Mouse (Mus musculus): ENCODE data around the gene Tmem231. TPM values are rescaled to one million over a fixed set of nuclear protein-coding genes. Genes with fewer than 3 reads are reported as not detected.

Tmem231 gene
- polyA plus RNA-seq, 1 experiment from 2014 or later = 22.4 TPM

GRCm38 (mm10) chr8:111954844-111955594, 21.3 kb upstream of the Tmem231 start:
- Histone ChIP-seq H3K27ac (ENCODE audit: low read length) (no peak overlapping the region), H3K27me3 (ENCODE audit: control insufficient read depth, insufficient read depth, low read depth, low read length) (no peaks in the 10 kb centered on the region), H3K9ac (ENCODE audit: low read depth, low read length) (no peak overlapping the region), H3K4me3 (ENCODE audit: low read depth, low read length) (no peak overlapping the region), H3K36me3 (ENCODE audit: control insufficient read depth, insufficient read depth, low read length) (peaks cover 28% of the 10 kb centered on the region), H3K9me3 (replicated peaks; ENCODE audit: control insufficient read depth, low read length, poor library complexity, severe bottlenecking) (no peaks in the 10 kb centered on the region), H3K4me2 (ENCODE audit: low read length) (no peak overlapping the region), H3K4me1 (ENCODE audit: control insufficient read depth, insufficient read depth, low read length) (no peaks in the 10 kb centered on the region)
- no peak for ATAC-seq
- WGBS = 89% methylated on average over 4 of the region's 4 CpGs

GRCm38 (mm10) chr8:111951936-111952335, 18.3 kb upstream of the Tmem231 start:
- Histone ChIP-seq H3K9ac (ENCODE audit: low read depth, low read length) (no peak overlapping the region), H3K4me3 (ENCODE audit: low read depth, low read length) (no peak overlapping the region), H3K27me3 (ENCODE audit: control insufficient read depth, insufficient read depth, low read depth, low read length) (no peaks in the 10 kb centered on the region), H3K27ac (ENCODE audit: low read length) (no peak overlapping the region), H3K4me1 (ENCODE audit: control insufficient read depth, insufficient read depth, low read length) (no peaks in the 10 kb centered on the region), H3K9me3 (replicated peaks; ENCODE audit: control insufficient read depth, low read length, poor library complexity, severe bottlenecking) (no peaks in the 10 kb centered on the region), H3K36me3 (ENCODE audit: control insufficient read depth, insufficient read depth, low read length) (peaks cover 34% of the 10 kb centered on the region), H3K4me2 (ENCODE audit: low read length) (no peak overlapping the region)
- 94% methylated on average over 5 of the region's 5 CpGs for WGBS
- no peak for ATAC-seq

GRCm38 (mm10) chr8:111951317-111951716, 17.6 kb upstream of the Tmem231 start:
- ATAC-seq = no peak
- 95% methylated on average over 7 of the region's 7 CpGs for WGBS
- peaks cover 30% of the 10 kb centered on the region for H3K36me3 ChIP-seq (ENCODE audit: control insufficient read depth, insufficient read depth, low read length)

GRCm38 (mm10) chr8:111950846-111951245, 17.2 kb upstream of the Tmem231 start:
- H3K4me2 ChIP-seq (ENCODE audit: low read length) = no peak overlapping the region
- no peaks in the 10 kb centered on the region for H3K27me3 ChIP-seq (ENCODE audit: control insufficient read depth, insufficient read depth, low read depth, low read length)
- no peak overlapping the region for H3K27ac ChIP-seq (ENCODE audit: low read length)
- ATAC-seq = no peak
- no peaks in the 10 kb centered on the region for H3K9me3 ChIP-seq (replicated peaks; ENCODE audit: control insufficient read depth, low read length, poor library complexity, severe bottlenecking)
- no peak overlapping the region for H3K9ac ChIP-seq (ENCODE audit: low read depth, low read length)
- H3K4me1 ChIP-seq (ENCODE audit: control insufficient read depth, insufficient read depth, low read length) = no peaks in the 10 kb centered on the region
- 92% methylated on average over 3 of the region's 3 CpGs for WGBS
- peaks cover 30% of the 10 kb centered on the region for H3K36me3 ChIP-seq (ENCODE audit: control insufficient read depth, insufficient read depth, low read length)
- no peak overlapping the region for H3K4me3 ChIP-seq (ENCODE audit: low read depth, low read length)

More at GRCm38 (mm10) chr8:111951317-111951716, 17.6 kb upstream of the Tmem231 start:
- Histone ChIP-seq H3K9me3 (replicated peaks; ENCODE audit: control insufficient read depth, low read length, poor library complexity, severe bottlenecking) (no peaks in the 10 kb centered on the region), H3K4me3 (ENCODE audit: low read depth, low read length) (no peak overlapping the region), H3K27me3 (ENCODE audit: control insufficient read depth, insufficient read depth, low read depth, low read length) (no peaks in the 10 kb centered on the region), H3K27ac (ENCODE audit: low read length) (no peak overlapping the region), H3K9ac (ENCODE audit: low read depth, low read length) (no peak overlapping the region), H3K4me2 (ENCODE audit: low read length) (no peak overlapping the region), H3K4me1 (ENCODE audit: control insufficient read depth, insufficient read depth, low read length) (no peaks in the 10 kb centered on the region)

- H3K27me3 ChIP-seq (ENCODE audit: control insufficient read depth, insufficient read depth, low read depth, low read length) = no peaks in the 10 kb centered on the region
- WGBS = 96% methylated on average over 8 of the region's 8 CpGs
- no peak overlapping the region for H3K4me2 ChIP-seq (ENCODE audit: low read length)
- no peak for ATAC-seq
- H3K9me3 ChIP-seq (replicated peaks; ENCODE audit: control insufficient read depth, low read length, poor library complexity, severe bottlenecking) = no peaks in the 10 kb centered on the region
- no peak overlapping the region for H3K27ac ChIP-seq (ENCODE audit: low read length)
- H3K9ac ChIP-seq (ENCODE audit: low read depth, low read length) = no peak overlapping the region
- no peaks in the 10 kb centered on the region for H3K4me1 ChIP-seq (ENCODE audit: control insufficient read depth, insufficient read depth, low read length)
- peaks cover 29% of the 10 kb centered on the region for H3K36me3 ChIP-seq (ENCODE audit: control insufficient read depth, insufficient read depth, low read length)
- H3K4me3 ChIP-seq (ENCODE audit: low read depth, low read length) = no peak overlapping the region
Observed at GRCm38 (mm10) chr8:111947954-111948353, 14.3 kb upstream of the Tmem231 start.

GRCm38 (mm10) chr8:111947144-111947543, 13.5 kb upstream of the Tmem231 start:
- H3K36me3 ChIP-seq (ENCODE audit: control insufficient read depth, insufficient read depth, low read length) = peaks cover 26% of the 10 kb centered on the region
- H3K4me3 ChIP-seq (ENCODE audit: low read depth, low read length) = no peak overlapping the region
- no peaks in the 10 kb centered on the region for H3K27me3 ChIP-seq (ENCODE audit: control insufficient read depth, insufficient read depth, low read depth, low read length)
- peaks cover 1% of the 10 kb centered on the region for H3K4me1 ChIP-seq (ENCODE audit: control insufficient read depth, insufficient read depth, low read length)
- WGBS = 95% methylated on average over 2 of the region's 2 CpGs
- H3K9ac ChIP-seq (ENCODE audit: low read depth, low read length) = no peak overlapping the region
- ATAC-seq = no peak
- H3K27ac ChIP-seq (ENCODE audit: low read length) = no peak overlapping the region
- H3K9me3 ChIP-seq (replicated peaks; ENCODE audit: control insufficient read depth, low read length, poor library complexity, severe bottlenecking) = no peaks in the 10 kb centered on the region
- no peak overlapping the region for H3K4me2 ChIP-seq (ENCODE audit: low read length)

- no peak for ATAC-seq
- H3K4me3 ChIP-seq (ENCODE audit: low read depth, low read length) = no peak overlapping the region
- no peaks in the 10 kb centered on the region for H3K9me3 ChIP-seq (replicated peaks; ENCODE audit: control insufficient read depth, low read length, poor library complexity, severe bottlenecking)
- no peak overlapping the region for H3K4me2 ChIP-seq (ENCODE audit: low read length)
- H3K27ac ChIP-seq (ENCODE audit: low read length) = no peak overlapping the region
- H3K36me3 ChIP-seq (ENCODE audit: control insufficient read depth, insufficient read depth, low read length) = peaks cover 24% of the 10 kb centered on the region
- 90% methylated on average over 2 of the region's 2 CpGs for WGBS
- peaks cover 15% of the 10 kb centered on the region for H3K4me1 ChIP-seq (ENCODE audit: control insufficient read depth, insufficient read depth, low read length)
- H3K9ac ChIP-seq (ENCODE audit: low read depth, low read length) = no peak overlapping the region
- no peaks in the 10 kb centered on the region for H3K27me3 ChIP-seq (ENCODE audit: control insufficient read depth, insufficient read depth, low read depth, low read length)
Observed at GRCm38 (mm10) chr8:111943544-111943943, 9.9 kb upstream of the Tmem231 start.

- Histone ChIP-seq H3K27me3 (ENCODE audit: control insufficient read depth, insufficient read depth, low read depth, low read length) (no peaks in the 10 kb centered on the region), H3K4me2 (ENCODE audit: low read length) (peak overlapping the region; percentile 98), H3K4me1 (ENCODE audit: control insufficient read depth, insufficient read depth, low read length) (peaks cover 15% of the 10 kb centered on the region), H3K9ac (ENCODE audit: low read depth, low read length) (peak overlapping the region; percentile 91), H3K9me3 (replicated peaks; ENCODE audit: control insufficient read depth, low read length, poor library complexity, severe bottlenecking) (no peaks in the 10 kb centered on the region), H3K4me3 (ENCODE audit: low read depth, low read length) (peak overlapping the region; percentile 99), H3K36me3 (ENCODE audit: control insufficient read depth, insufficient read depth, low read length) (peaks cover 11% of the 10 kb centered on the region), H3K27ac (ENCODE audit: low read length) (peak overlapping the region; percentile 78)
- WGBS = 2% methylated on average over 23 of the region's 23 CpGs
- peak; percentile 21 for ATAC-seq
Observed at GRCm38 (mm10) chr8:111941101-111941454, 7.4 kb upstream of the Tmem231 start.

- H3K4me1 ChIP-seq (ENCODE audit: control insufficient read depth, insufficient read depth, low read length) = peaks cover 15% of the 10 kb centered on the region
- peak; percentile 98 for ATAC-seq
- no peaks in the 10 kb centered on the region for H3K9me3 ChIP-seq (replicated peaks; ENCODE audit: control insufficient read depth, low read length, poor library complexity, severe bottlenecking)
- no peaks in the 10 kb centered on the region for H3K27me3 ChIP-seq (ENCODE audit: control insufficient read depth, insufficient read depth, low read depth, low read length)
- H3K4me3 ChIP-seq (ENCODE audit: low read depth, low read length) = peak within 1 kb of the TSS; percentile 99
- H3K9ac ChIP-seq (ENCODE audit: low read depth, low read length) = peak within 1 kb of the TSS; percentile 91
- H3K27ac ChIP-seq (ENCODE audit: low read length) = peak within 1 kb of the TSS; percentile 78
- H3K36me3 ChIP-seq (ENCODE audit: control insufficient read depth, insufficient read depth, low read length) = peaks cover 10% of the 10 kb centered on the region
- peak within 1 kb of the TSS; percentile 98 for H3K4me2 ChIP-seq (ENCODE audit: low read length)
- WGBS = under 1% methylated on average over 64 of the region's 65 CpGs
Observed at GRCm38 (mm10) chr8:111940171-111941100, 6.8 kb upstream of the Tmem231 start, which contains the start of gene Gabarapl2. TSS of gene Gabarapl2 (plus strand) at chr8:111940703.

All from midbrain, embryonic 16.5 days (tissue).